Mouse (Mus musculus) frontal cortex, postnatal 25 days (tissue): Measurements from ENCODE around the gene Abhd8.
A peak's percentile ranks its signal among the peaks of the same experiment; 100 is the strongest.
"Not testable (repeated sequence)": the region's sequence is repeated elsewhere in the genome, so short reads cannot be mapped to it uniquely, and the experiment has no call there.

Experiments
- DNase-seq, 2 experiments: peaks; one replicate each; pipeline ENCODE4 v3.0.0; 2022; ENCODE audit warnings: low spot score in 2 of 2

Gene Abhd8

GRCm38 (mm10) chr8:71460716-71461115 is 2.7 kb downstream of the Abhd8 start:
- no peak for DNase-seq

DNA sequence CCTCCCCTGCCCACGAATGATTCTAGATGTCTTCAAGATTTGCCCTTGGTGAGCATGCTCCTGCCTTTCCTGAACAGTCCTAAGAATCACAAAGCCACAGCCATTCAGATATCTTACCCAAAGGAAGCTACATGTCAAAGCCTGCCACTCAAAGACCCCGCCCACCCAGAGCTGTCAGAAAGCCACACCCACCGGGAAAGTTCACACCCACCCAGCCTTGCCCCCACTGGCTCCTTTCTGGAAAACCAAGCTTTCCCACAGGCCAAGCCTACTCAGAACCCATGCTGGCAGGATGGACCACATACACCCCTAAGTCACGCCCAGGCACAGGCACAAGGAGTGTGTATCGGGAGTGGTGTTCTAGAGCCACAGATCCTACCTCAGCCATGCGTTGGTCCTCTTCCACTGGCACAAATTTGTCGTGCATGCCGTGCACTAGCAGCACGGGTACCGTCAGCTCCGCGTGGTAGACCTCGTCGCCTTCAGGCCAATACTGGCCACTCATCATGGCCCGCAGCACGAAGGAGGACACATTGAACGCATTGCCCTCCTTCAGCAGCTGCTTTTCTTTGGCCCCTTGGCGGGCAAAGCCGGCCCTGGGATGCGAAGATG is 5.7 kb downstream of the Abhd8 start:
- DNase-seq: peak in 1 of 2 experiments; percentile 1

GRCm38 (mm10) chr8:71456906-71457305 is 6.5 kb downstream of the Abhd8 start:
- DNase-seq: no peak

- no peak for DNase-seq
Measured at GRCm38 (mm10) chr8:71454668-71455067, 8.8 kb downstream of the Abhd8 start.

- DNase-seq: no peak
Measured at GRCm38 (mm10) chr8:71452669-71453068, 10.8 kb downstream of the Abhd8 start.

GRCm38 (mm10) chr8:71451777-71452176 is 11.7 kb downstream of the Abhd8 start:
- no peak for DNase-seq

GRCm38 (mm10) chr8:71451337-71451736 is 12.1 kb downstream of the Abhd8 start:
- DNase-seq: no peak

DNA sequence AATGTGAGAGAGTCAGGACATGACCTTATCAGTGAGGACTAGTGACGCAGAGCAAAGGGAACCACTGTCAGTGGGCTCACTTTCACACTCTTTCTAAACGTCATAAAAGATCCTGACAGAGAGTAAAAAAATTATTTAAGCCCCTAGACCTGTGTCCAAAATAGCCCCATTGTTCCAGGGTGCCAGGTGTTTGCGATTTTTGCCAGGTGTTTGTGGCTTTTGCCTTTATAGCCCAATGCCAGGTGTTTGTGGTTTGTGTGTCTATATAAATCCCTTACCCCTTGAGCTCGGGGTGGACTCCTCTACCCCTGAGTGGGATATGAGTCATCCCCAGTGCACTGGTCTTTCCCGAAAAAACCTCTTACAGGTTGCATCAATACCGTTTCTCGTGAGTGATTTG is 18.4 kb downstream of the Abhd8 start:
- no peak for DNase-seq

DNA sequence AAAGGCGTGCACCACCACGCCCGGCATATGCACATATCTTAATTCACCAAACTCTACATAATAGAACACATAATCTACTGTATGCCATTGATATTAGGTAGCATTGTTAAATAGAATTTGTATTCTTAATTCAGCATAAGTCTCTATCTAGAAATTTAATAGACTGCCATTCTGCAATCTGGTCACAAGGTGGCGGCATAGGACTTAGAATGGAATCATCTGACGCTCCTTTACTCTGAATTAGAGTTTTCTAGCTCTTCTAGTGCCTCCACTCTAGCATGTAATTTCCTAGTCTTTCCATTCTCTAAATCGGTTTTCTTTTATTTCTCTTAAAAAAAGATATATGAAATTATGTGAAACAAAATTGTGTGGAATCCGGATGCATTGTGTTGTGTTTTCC is 22.1 kb downstream of the Abhd8 start:
- DNase-seq: no peak

GRCm38 (mm10) chr8:71437041-71437440 is 26.4 kb downstream of the Abhd8 start:
- DNase-seq: no peak

GRCm38 (mm10) chr8:71432935-71433334 is 30.5 kb downstream of the Abhd8 start:
- not testable (repeated sequence) for DNase-seq

DNA sequence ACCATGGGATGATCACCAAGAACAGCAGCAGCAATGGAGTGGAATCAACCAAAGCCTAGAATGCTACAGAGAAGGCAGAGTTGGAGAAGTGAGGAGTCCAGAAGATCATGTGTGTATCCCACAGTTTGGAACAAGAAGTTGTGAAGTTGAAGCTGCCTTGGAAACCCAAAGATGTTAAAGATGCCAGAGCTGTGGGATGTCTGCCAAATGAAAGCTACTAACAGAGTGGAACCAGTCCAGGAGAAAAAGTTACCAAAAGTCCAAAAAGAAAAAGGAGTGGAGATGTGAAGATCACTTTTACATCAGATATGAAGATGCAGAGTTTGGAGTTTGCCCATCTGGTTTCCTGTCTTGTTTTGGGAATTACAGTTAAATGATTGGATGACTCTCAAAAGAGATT is 41.3 kb downstream of the Abhd8 start:
- no peak for DNase-seq

DNA sequence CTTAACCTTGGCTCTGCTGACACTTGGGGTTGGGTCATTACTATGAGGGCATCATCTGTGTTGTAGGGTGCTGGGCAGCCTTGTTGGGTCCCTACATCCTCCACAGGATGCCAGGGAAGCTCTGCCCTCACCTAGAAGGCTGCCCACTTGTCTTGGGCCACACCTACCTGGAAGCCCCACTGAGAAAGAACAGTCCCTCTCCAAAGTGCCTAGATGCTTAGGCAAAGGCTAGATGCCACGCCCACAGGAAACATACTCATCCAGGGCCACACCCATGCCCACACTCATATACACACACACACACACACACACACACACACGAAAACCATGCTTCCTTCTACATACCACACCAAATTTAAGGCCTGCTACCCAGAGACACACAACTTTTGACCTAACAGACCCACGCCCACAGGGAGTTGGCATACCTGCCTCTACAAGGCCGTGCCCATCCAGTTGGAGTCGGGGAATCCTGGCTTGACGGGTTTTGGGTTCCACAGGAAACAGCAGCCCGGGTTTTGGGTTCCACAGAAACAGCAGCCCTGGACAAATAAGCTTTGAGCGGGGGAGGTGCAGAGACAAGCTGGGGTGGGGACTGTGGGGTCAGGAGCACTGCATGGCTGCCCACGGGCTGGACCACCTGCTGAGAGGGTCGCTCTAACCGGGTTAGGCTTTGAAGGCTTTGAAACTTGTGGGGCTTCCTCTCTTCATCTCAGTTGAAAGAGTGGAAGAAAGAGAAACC is 51.8 kb downstream of the Abhd8 start:
- no peak for DNase-seq

- no peak for DNase-seq
Measured at GRCm38 (mm10) chr8:71408231-71408630, 55.2 kb downstream of the Abhd8 start.

DNA sequence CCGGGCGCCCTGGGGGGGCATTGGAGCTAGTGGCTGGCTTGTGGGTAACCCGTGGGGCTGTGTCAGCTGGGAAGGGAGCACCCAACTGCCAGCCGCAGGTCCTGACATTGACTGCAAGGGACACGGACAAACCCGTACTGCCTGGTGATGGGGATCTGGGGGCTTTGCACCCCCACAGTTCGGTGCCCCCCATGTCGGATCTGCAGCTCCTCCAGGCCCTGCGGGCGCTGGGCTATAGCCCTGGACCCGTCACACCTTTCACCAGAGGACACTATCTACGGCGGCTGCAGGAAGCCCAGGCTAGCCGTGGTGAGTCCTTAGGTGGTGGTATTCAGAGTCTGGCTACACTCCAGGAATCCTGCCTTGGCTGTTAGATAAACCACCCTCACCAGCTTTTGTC is 56.0 kb downstream of the Abhd8 start:
- DNase-seq: no peak
